Comparison of ENCODE assay signal across 8 mouse cellular contexts in the genomic region with DNA sequence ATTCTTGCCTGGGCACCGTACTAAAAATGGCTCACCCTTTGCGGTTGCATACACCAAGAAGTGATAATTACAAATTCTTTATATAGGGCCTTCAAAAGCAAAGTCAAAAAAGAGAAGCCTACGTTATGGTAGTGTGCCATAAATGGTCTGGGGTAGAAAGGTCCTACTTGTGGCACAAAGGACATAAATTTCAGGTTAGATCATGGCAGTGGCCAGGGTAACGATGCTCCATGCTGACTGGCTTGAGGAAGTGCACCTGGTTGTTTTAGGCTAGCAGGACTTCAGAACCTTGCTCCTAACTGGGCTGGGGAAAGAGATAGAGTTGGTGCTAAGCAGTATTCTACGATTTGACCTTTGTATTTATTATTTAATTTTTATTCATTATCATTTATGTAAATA. TPM values are rescaled to one million over a fixed set of nuclear protein-coding genes. Genes with fewer than 3 reads are reported as not detected.
DNase-seq lines count a peak whose midpoint lies in the region; ATAC-seq and TF ChIP-seq lines count a peak whose summit lies in the region.

No protein-coding gene starts in this region.

- no peaks in the 10 kb centered on the region for H3K27me3 ChIP-seq in C2C12 (ENCODE audit: control insufficient read depth, insufficient read depth, insufficient read length)
- H3K27me3 ChIP-seq in forebrain, embryonic 14.5 days (replicated peaks; ENCODE audit: control insufficient read depth, insufficient read depth, low read length): no peaks in the 10 kb centered on the region
- no peaks in the 10 kb centered on the region for H3K27me3 ChIP-seq in liver, embryonic 14.5 days (ENCODE audit: control insufficient read depth, insufficient read depth, low read length)

- peak overlapping the region; percentile 68 for H3K4me3 ChIP-seq in C2C12 (ENCODE audit: insufficient read depth, poor library complexity, severe bottlenecking)
- H3K4me3 ChIP-seq in forebrain, embryonic 14.5 days (ENCODE audit: low read depth, low read length): peak overlapping the region; percentile 73
- peak overlapping the region; percentile 68 to 85 for H3K4me3 ChIP-seq in liver, embryonic 14.5 days (ENCODE audit: insufficient read depth in 1 of 2, low read depth in 2 of 2, low read length in 2 of 2)

- peaks cover 8% of the 10 kb centered on the region for H3K79me2 ChIP-seq in C2C12 (ENCODE audit: control insufficient read depth, insufficient read depth)

- peaks cover 23% of the 10 kb centered on the region for H3K36me3 ChIP-seq in C2C12 (ENCODE audit: control insufficient read depth, insufficient read depth)
- peaks cover 13% of the 10 kb centered on the region for H3K36me3 ChIP-seq in forebrain, embryonic 14.5 days (ENCODE audit: control insufficient read depth, insufficient read depth, low read length)
- H3K36me3 ChIP-seq in liver, embryonic 14.5 days (replicated peaks; ENCODE audit: control insufficient read depth, insufficient read depth, low read depth): no peaks in the 10 kb centered on the region

- WGBS in forebrain, embryonic 14.5 days: 34% methylated on average over 5 of the region's 5 CpGs
- 22% methylated on average over 5 of the region's 5 CpGs for WGBS in liver, embryonic 14.5 days (ENCODE audit: insufficient replicate concordance)

- TF ChIP-seq EP300 in liver, embryonic 14.5 days (IDR thresholded peaks at IDR 0.05; ENCODE audit: low read depth): no peak

- H3K27ac ChIP-seq in forebrain, embryonic 14.5 days (ENCODE audit: low read depth, low read length): no peak overlapping the region
- H3K27ac ChIP-seq in liver, embryonic 14.5 days: no peak overlapping the region

- no peak for TF ChIP-seq CTCF in C2C12 (IDR thresholded peaks at IDR 0.05; ENCODE audit: control insufficient read depth, insufficient read depth, insufficient read length)
- no peak for TF ChIP-seq CTCF in liver, embryonic 14.5 days (IDR thresholded peaks at IDR 0.05; ENCODE audit: low read depth)

- peak overlapping the region; percentile 79; the same call in 1 of the 2 replicates for H3K9ac ChIP-seq in forebrain, embryonic 14.5 days (ENCODE audit: low read length)
- no peak overlapping the region for H3K9ac ChIP-seq in liver, embryonic 14.5 days (replicated peaks)

- H3ac ChIP-seq in C2C12 (ENCODE audit: control insufficient read depth, insufficient read length, low read depth): no peak overlapping the region

- no peaks in the 10 kb centered on the region for H3K4me1 ChIP-seq in forebrain, embryonic 14.5 days (ENCODE audit: control insufficient read depth, insufficient read depth, low read length)
- peaks cover 5 to 8% of the 10 kb centered on the region in 2 experiments; a peak in 3 of 4 replicates for H3K4me1 ChIP-seq in liver, embryonic 14.5 days (replicated peaks; ENCODE audit: control insufficient read depth in 2 of 2, insufficient read depth in 2 of 2, low read length in 1 of 2)

- peaks cover 2% of the 10 kb centered on the region for H3K79me3 ChIP-seq in C2C12 (ENCODE audit: low read depth)

- peak overlapping the region; percentile 81 for H3K4me2 ChIP-seq in forebrain, embryonic 14.5 days (ENCODE audit: low read length)
- peak overlapping the region; percentile 76 for H3K4me2 ChIP-seq in liver, embryonic 14.5 days (ENCODE audit: low read depth)

- DNase-seq in frontal cortex, postnatal 25 days (ENCODE audit: low spot score in 2 of 2): no peak
- DNase-seq in forebrain, embryonic 14.5 days (ENCODE audit: low spot score): no peak
- DNase-seq in liver, embryonic 14.5 days (ENCODE audit: low read depth in 3 of 3, low spot score in 3 of 3): no peak
- no peak for DNase-seq in adrenal gland, postnatal 4 days (ENCODE audit: low spot score in 2 of 2)
- DNase-seq in cerebellum, adult 11 months: no peak
- no peak for DNase-seq in adrenal gland, postnatal 14 days

- ATAC-seq in frontal cortex, adult (ENCODE audit: low TSS enrichment): peak; percentile 7; the same call in 1 of the 2 replicates
- ATAC-seq in forebrain, embryonic 14.5 days: peak; percentile 40; the same call in 1 of the 2 replicates
- no peak for ATAC-seq in liver, embryonic 14.5 days (ENCODE audit: insufficient read depth)

- no peaks in the 10 kb centered on the region for H3K9me3 ChIP-seq in forebrain, embryonic 14.5 days (replicated peaks; ENCODE audit: control insufficient read depth, low read length)
- H3K9me3 ChIP-seq in liver, embryonic 14.5 days (ENCODE audit: control insufficient read depth, low read length): no peaks in the 10 kb centered on the region

TF ChIP-seq in C2C12, 6 proteins besides CTCF, POLR2A, EP300 and RAD21:
- TF ChIP-seq MYOD1 (IDR thresholded peaks at IDR 0.05; ENCODE audit: control insufficient read depth, insufficient read length, low read depth) (no peak), USF1 (IDR thresholded peaks at IDR 0.05; ENCODE audit: low read depth) (no peak), MAX (IDR thresholded peaks at IDR 0.05) (no peak), MYOG (IDR thresholded peaks at IDR 0.05; ENCODE audit: control insufficient read depth, extremely low read depth, insufficient read length) (no peak), CEBPB (IDR thresholded peaks at IDR 0.05; ENCODE audit: low read depth) (no peak), FOSL1 (IDR thresholded peaks at IDR 0.05; ENCODE audit: insufficient read depth, low read length, poor library complexity, severe bottlenecking) (no peak)

RNA-seq across cellular contexts. Expression of gene Nit2, which starts 0.4 kb away (rescaled TPM):
- 24.1 TPM for polyA plus RNA-seq in C2C12 (2012; fragmentation: generic; extraction: Trizol)
- polyA plus RNA-seq in forebrain, embryonic 14.5 days (2014; fragmentation: Nextera tagmentation; extraction: Ambion mirVana): 43.8 and 44.2 TPM in 2 replicates
- polyA plus RNA-seq in liver, embryonic 14.5 days (2012; rRNA removed): 13.1 and 15.6 TPM in 2 replicates
- polyA plus RNA-seq in liver, embryonic 14.5 days (2014; fragmentation: Nextera tagmentation; extraction: Ambion mirVana): 35.0 and 38.4 TPM in 2 replicates
- total RNA-seq in adrenal gland, postnatal 4 days (2021): 10 to 100 TPM; 75.0 to 85.9 TPM
- 72.4 and 79.7 TPM in 2 replicates for total RNA-seq in adrenal gland, postnatal 14 days (2021)

RNA-seq across cellular contexts. Expression of gene Tomm70a, which starts 46.0 kb away (rescaled TPM):
- 27.4 TPM for polyA plus RNA-seq in C2C12 (2012; fragmentation: generic; extraction: Trizol)
- polyA plus RNA-seq in forebrain, embryonic 14.5 days (2014; fragmentation: Nextera tagmentation; extraction: Ambion mirVana): 58.3 and 59.8 TPM in 2 replicates
- polyA plus RNA-seq in liver, embryonic 14.5 days (2012; rRNA removed): 10.5 and 15.9 TPM in 2 replicates
- 28.2 and 30.2 TPM in 2 replicates for polyA plus RNA-seq in liver, embryonic 14.5 days (2014; fragmentation: Nextera tagmentation; extraction: Ambion mirVana)
- 10 to 100 TPM; 60.8 to 64.5 TPM for total RNA-seq in adrenal gland, postnatal 4 days (2021)
- total RNA-seq in adrenal gland, postnatal 14 days (2021): 61.4 and 66.0 TPM in 2 replicates
